Mouse (Mus musculus): ENCODE data around the gene Cacna2d2.

- TF ChIP-seq FLI1 (IDR thresholded peaks at IDR 0.05; ENCODE audit: low read length) (no peak), GATA1 (IDR thresholded peaks at IDR 0.05; ENCODE audit: borderline replicate concordance, low read length) (no peak)
These were observed 35.9 kb downstream of the Cacna2d2 start for GRCm38 (mm10) chr9:107435285-107435684.

Measured in megakaryocyte, embryonic 14.5 days (primary cell).